Mouse (Mus musculus): ENCODE data around the gene Rsph3b. TPM values are rescaled to one million over a fixed set of nuclear protein-coding genes. Genes with fewer than 3 reads are reported as not detected.
"Not testable (repeated sequence)": the region's sequence is repeated elsewhere in the genome, so short reads cannot be mapped to it uniquely, and the experiment has no call there.

The Rsph3b gene
- 39.4 and 41.6 TPM in 2 replicates for polyA plus RNA-seq (2016; fragmentation: Nextera tagmentation; extraction: Ambion mirVana)

GRCm38 (mm10) chr17:6947984-6948768, at the start of gene Rsph3b:
Gene Rsph3b (minus strand): TSS chr17:6948682.
- not testable (repeated sequence) for H3K4me1 ChIP-seq; H3K27me3 ChIP-seq (replicated peaks); H3K36me3 ChIP-seq; H3K9me3 ChIP-seq
- WGBS = under 1% methylated on average over 71 of the region's 73 CpGs
- Histone ChIP-seq H3K4me2 (replicated peaks) (peak within 1 kb of the TSS; percentile 66), H3K9ac (peak within 1 kb of the TSS; percentile 56), H3K27ac (peak within 1 kb of the TSS; percentile 57; the same call in 1 of the 2 replicates), H3K4me3 (peak within 1 kb of the TSS; percentile 53)
- peak; percentile 97 for ATAC-seq (ENCODE audit: low FRiP score, low read depth)

GRCm38 (mm10) chr17:6997778-6998490, 49.5 kb upstream of the Rsph3b start:
- H3K4me2 ChIP-seq (replicated peaks); H3K27ac ChIP-seq; H3K9me3 ChIP-seq; H3K36me3 ChIP-seq; H3K4me1 ChIP-seq; H3K4me3 ChIP-seq; H3K9ac ChIP-seq; ATAC-seq (ENCODE audit: low FRiP score, low read depth); H3K27me3 ChIP-seq (replicated peaks): not testable (repeated sequence)
- WGBS = 68% methylated on average over 2 of the region's 7 CpGs

DNA sequence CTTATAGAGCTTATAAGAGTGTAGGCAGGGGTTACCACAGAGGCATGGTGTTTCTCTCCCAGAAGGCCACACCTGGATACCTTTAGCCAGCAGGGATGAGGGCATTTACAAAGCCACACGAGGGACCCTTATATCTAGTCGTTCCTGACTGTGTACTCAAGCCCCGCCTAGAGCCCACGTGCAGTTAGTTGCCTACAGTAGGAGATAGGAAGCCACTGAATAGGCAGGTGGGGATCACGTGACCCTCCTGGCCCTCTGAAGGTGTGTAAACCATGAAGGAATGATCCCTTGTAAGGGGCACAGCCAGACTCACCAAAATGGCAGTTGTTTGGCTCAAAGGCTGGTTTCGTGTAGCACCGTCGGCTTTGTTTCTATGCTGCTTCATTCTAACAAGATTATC, 48.3 kb upstream of the Rsph3b start:
- not testable (repeated sequence) for H3K4me2 ChIP-seq (replicated peaks); H3K36me3 ChIP-seq; H3K27me3 ChIP-seq (replicated peaks); H3K9me3 ChIP-seq; H3K27ac ChIP-seq; ATAC-seq (ENCODE audit: low FRiP score, low read depth); H3K4me1 ChIP-seq; H3K4me3 ChIP-seq; H3K9ac ChIP-seq
- 89% methylated on average over 8 of the region's 8 CpGs for WGBS

GRCm38 (mm10) chr17:6995504-6995903, 47.0 kb upstream of the Rsph3b start:
- not testable (repeated sequence) for H3K9ac ChIP-seq; H3K27me3 ChIP-seq (replicated peaks); H3K9me3 ChIP-seq; H3K4me2 ChIP-seq (replicated peaks); H3K4me1 ChIP-seq; H3K4me3 ChIP-seq; H3K36me3 ChIP-seq; H3K27ac ChIP-seq; ATAC-seq (ENCODE audit: low FRiP score, low read depth)
- no CpG with 5 or more reads among the region's 6 CpGs for WGBS

DNA sequence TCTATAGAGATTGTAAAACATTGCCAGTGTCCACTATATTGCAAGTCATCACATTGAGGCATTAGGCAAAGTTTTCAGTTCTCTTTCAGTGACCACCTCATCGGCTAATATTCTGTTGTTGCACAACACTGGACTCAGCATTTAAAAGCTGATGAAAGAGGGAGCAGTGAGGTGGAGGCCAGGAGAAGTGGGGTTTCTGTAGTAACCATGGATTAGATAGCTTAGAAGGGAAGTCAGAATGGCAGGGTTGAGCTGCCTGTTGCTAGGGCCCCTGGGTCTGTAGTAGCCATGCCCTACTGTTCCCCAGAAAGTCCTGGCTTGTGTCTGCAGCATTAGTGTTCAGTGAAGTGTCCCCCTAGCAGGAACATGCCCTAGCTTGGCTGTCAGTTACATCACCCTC, 37.6 kb upstream of the Rsph3b start:
- not testable (repeated sequence) for H3K4me2 ChIP-seq (replicated peaks); H3K4me3 ChIP-seq; H3K9me3 ChIP-seq; H3K9ac ChIP-seq; H3K4me1 ChIP-seq; H3K27me3 ChIP-seq (replicated peaks); H3K27ac ChIP-seq; ATAC-seq (ENCODE audit: low FRiP score, low read depth); H3K36me3 ChIP-seq
- 97% methylated on average over 1 of the region's 1 CpGs for WGBS

- H3K4me1 ChIP-seq; H3K27ac ChIP-seq; ATAC-seq (ENCODE audit: low FRiP score, low read depth); H3K4me3 ChIP-seq; H3K9me3 ChIP-seq; H3K27me3 ChIP-seq (replicated peaks); H3K4me2 ChIP-seq (replicated peaks); H3K9ac ChIP-seq; H3K36me3 ChIP-seq: not testable (repeated sequence)
- WGBS = 89% methylated on average over 5 of the region's 8 CpGs
These were observed 31.7 kb upstream of the Rsph3b start for GRCm38 (mm10) chr17:6980144-6980543.

DNA sequence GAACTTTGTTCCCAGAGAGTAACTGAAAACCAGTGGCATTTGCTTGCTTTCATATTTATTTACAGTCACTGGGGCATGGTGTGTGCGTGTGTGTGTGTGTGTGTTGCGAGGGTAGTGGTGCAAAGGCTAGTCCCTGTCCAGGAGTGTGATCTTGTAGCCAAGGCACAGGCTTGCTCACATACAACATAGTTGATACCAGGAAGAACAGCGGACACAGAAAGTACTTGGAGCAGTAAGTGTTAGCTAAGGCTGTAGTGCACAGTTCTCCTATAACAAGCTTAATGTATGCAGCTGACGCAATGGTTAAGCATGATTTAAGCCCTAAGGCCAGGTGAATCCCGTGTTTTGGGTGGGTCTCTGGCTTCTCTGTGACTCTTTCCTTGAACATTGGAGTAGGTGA, 30.9 kb upstream of the Rsph3b start:
- ATAC-seq (ENCODE audit: low FRiP score, low read depth) = peak; percentile 14; the same call in 1 of the 2 replicates
- 26% methylated on average over 5 of the region's 5 CpGs for WGBS
- H3K27ac ChIP-seq; H3K27me3 ChIP-seq (replicated peaks); H3K9me3 ChIP-seq; H3K36me3 ChIP-seq; H3K4me1 ChIP-seq: not testable (repeated sequence)
- peak overlapping the region; percentile 59; the same call in 1 of the 2 replicates for H3K9ac ChIP-seq
- H3K4me2 ChIP-seq (replicated peaks) = peak overlapping the region; percentile 60
- H3K4me3 ChIP-seq = peak overlapping the region; percentile 47

GRCm38 (mm10) chr17:6978287-6979248, 30.1 kb upstream of the Rsph3b start, which contains the start of gene Gm49721:
Gene Gm49721 (plus strand): TSS chr17:6978904.
- WGBS = 1% methylated on average over 54 of the region's 68 CpGs
- peak; percentile 98 for ATAC-seq (ENCODE audit: low FRiP score, low read depth)
- peak within 1 kb of the TSS; percentile 59 for H3K9ac ChIP-seq
- H3K4me1 ChIP-seq; H3K36me3 ChIP-seq; H3K9me3 ChIP-seq; H3K27me3 ChIP-seq (replicated peaks); H3K27ac ChIP-seq: not testable (repeated sequence)
- peak within 1 kb of the TSS; percentile 60 for H3K4me2 ChIP-seq (replicated peaks)
- peak within 1 kb of the TSS; percentile 47 for H3K4me3 ChIP-seq

DNA sequence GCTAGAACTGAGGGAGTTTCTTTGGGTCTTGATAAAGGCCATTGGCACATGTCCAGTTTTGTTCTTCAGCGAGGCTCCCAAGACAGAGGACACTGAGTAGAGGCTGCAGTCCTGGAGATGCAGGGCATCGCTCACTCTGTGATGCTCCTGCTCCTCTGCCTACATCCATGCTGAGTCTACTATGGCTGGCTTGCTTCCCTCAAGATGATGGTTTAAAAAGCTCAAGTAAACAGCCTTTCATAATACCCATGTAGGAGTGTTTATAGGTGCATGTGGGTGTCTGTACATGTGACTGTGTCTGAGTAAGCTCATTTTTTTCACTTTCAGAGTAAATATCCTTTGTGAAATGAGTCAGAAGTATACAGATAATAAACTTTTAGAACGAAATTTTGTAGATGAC, 26.5 kb upstream of the Rsph3b start:
- not testable (repeated sequence) for ATAC-seq (ENCODE audit: low FRiP score, low read depth); H3K4me2 ChIP-seq (replicated peaks); H3K36me3 ChIP-seq; H3K4me1 ChIP-seq; H3K9me3 ChIP-seq; H3K27ac ChIP-seq; H3K9ac ChIP-seq; H3K4me3 ChIP-seq; H3K27me3 ChIP-seq (replicated peaks)
- WGBS = 70% methylated on average over 3 of the region's 3 CpGs

GRCm38 (mm10) chr17:6972836-6973396, 24.4 kb upstream of the Rsph3b start:
- not testable (repeated sequence) for H3K36me3 ChIP-seq; ATAC-seq (ENCODE audit: low FRiP score, low read depth); H3K27ac ChIP-seq; H3K4me2 ChIP-seq (replicated peaks); H3K9ac ChIP-seq; H3K27me3 ChIP-seq (replicated peaks); H3K4me3 ChIP-seq; H3K9me3 ChIP-seq; H3K4me1 ChIP-seq
- WGBS = 62% methylated on average over 4 of the region's 4 CpGs

GRCm38 (mm10) chr17:6971238-6971637, 22.8 kb upstream of the Rsph3b start:
- not testable (repeated sequence) for H3K4me3 ChIP-seq; H3K27ac ChIP-seq; ATAC-seq (ENCODE audit: low FRiP score, low read depth); H3K27me3 ChIP-seq (replicated peaks); H3K4me1 ChIP-seq; H3K9me3 ChIP-seq; H3K36me3 ChIP-seq; H3K4me2 ChIP-seq (replicated peaks); H3K9ac ChIP-seq
- 88% methylated on average over 8 of the region's 8 CpGs for WGBS

GRCm38 (mm10) chr17:6970334-6970733, 21.9 kb upstream of the Rsph3b start, which contains the start of gene Rnaset2b:
Gene Rnaset2b (plus strand): TSS chr17:6970634.
- not testable (repeated sequence) for H3K4me2 ChIP-seq (replicated peaks); H3K27me3 ChIP-seq (replicated peaks); ATAC-seq (ENCODE audit: low FRiP score, low read depth); H3K9ac ChIP-seq; H3K4me1 ChIP-seq; H3K9me3 ChIP-seq; H3K27ac ChIP-seq; H3K4me3 ChIP-seq; H3K36me3 ChIP-seq
- WGBS = 100% methylated on average over 1 of the region's 8 CpGs

Data from neural tube, embryonic 12.5 days (tissue).